Mouse (Mus musculus) ES-Bruce4 (cell line): ENCODE data around the gene Slc16a1.

Experiments
- CTCF ChIP-seq: IDR thresholded peaks from one replicate; pipeline ENCODE4 v1.8.1; 2011; ENCODE audit warnings: low read depth, low read length
- EP300 ChIP-seq: IDR thresholded peaks from 2 replicates; pipeline ENCODE4 v1.6.1; 2011; ENCODE audit warnings: low read depth, low read length; ENCODE audit not compliant: insufficient read depth
- POLR2A ChIP-seq: IDR thresholded peaks from one replicate; pipeline ENCODE4 v1.8.1; 2011; ENCODE audit warnings: low read length; ENCODE audit not compliant: insufficient read depth

GRCm38 (mm10) chr3:104654921-104655320, 16.5 kb downstream of the Slc16a1 start:
- TF ChIP-seq CTCF (no peak), EP300 (no peak), POLR2A (no peak)
